Mouse (Mus musculus): ENCODE measurements around the gene Tex36. TPM values are rescaled to one million over a fixed set of nuclear protein-coding genes. Genes with fewer than 3 reads are reported as not detected.

Gene Tex36
- polyA plus RNA-seq, 1 experiment = not detected

GRCm38 (mm10) chr7:133604427-133605081, 2.6 kb upstream of the Tex36 start:
- Histone ChIP-seq H3K36me3 (ENCODE audit: control insufficient read depth, insufficient read depth, low read length, poor library complexity, severe bottlenecking) (no peaks in the 10 kb centered on the region), H3K27me3 (ENCODE audit: control insufficient read depth, insufficient read depth, low read length, poor library complexity, severe bottlenecking) (no peaks in the 10 kb centered on the region), H3K27ac (ENCODE audit: insufficient read depth, low read length) (no peak overlapping the region), H3K4me1 (ENCODE audit: control insufficient read depth, insufficient read depth, low read length) (peaks cover 2% of the 10 kb centered on the region), H3K9me3 (replicated peaks; ENCODE audit: control insufficient read depth, insufficient read depth, low read length, poor library complexity, severe bottlenecking) (no peaks in the 10 kb centered on the region), H3K9ac (ENCODE audit: low read depth, poor library complexity, severe bottlenecking) (no peak overlapping the region), H3K4me3 (ENCODE audit: low read depth, low read length) (no peak overlapping the region)
- TF ChIP-seq CTCF (IDR thresholded peaks at IDR 0.05; ENCODE audit: low read depth, low read length) (no peak), EP300 (IDR thresholded peaks at IDR 0.05; ENCODE audit: insufficient read depth, low read depth, low read length) (no peak), POLR2A (IDR thresholded peaks at IDR 0.05; ENCODE audit: insufficient read depth, low read length) (no peak)

- H3K9me3 ChIP-seq (replicated peaks; ENCODE audit: control insufficient read depth, insufficient read depth, low read length, poor library complexity, severe bottlenecking) = no peaks in the 10 kb centered on the region
- H3K4me3 ChIP-seq (ENCODE audit: low read depth, low read length) = no peak overlapping the region
- H3K27me3 ChIP-seq (ENCODE audit: control insufficient read depth, insufficient read depth, low read length, poor library complexity, severe bottlenecking) = no peaks in the 10 kb centered on the region
- H3K9ac ChIP-seq (ENCODE audit: low read depth, poor library complexity, severe bottlenecking) = no peak overlapping the region
- TF ChIP-seq CTCF (IDR thresholded peaks at IDR 0.05; ENCODE audit: low read depth, low read length) (no peak), EP300 (IDR thresholded peaks at IDR 0.05; ENCODE audit: insufficient read depth, low read depth, low read length) (no peak), POLR2A (IDR thresholded peaks at IDR 0.05; ENCODE audit: insufficient read depth, low read length) (no peak)
- H3K4me1 ChIP-seq (ENCODE audit: control insufficient read depth, insufficient read depth, low read length) = peaks cover 2% of the 10 kb centered on the region
- no peak overlapping the region for H3K27ac ChIP-seq (ENCODE audit: insufficient read depth, low read length)
- no peaks in the 10 kb centered on the region for H3K36me3 ChIP-seq (ENCODE audit: control insufficient read depth, insufficient read depth, low read length, poor library complexity, severe bottlenecking)
These were observed 1.2 kb upstream of the Tex36 start for GRCm38 (mm10) chr7:133603156-133603555.

- Histone ChIP-seq H3K9me3 (replicated peaks; ENCODE audit: control insufficient read depth, insufficient read depth, low read length, poor library complexity, severe bottlenecking) (no peaks in the 10 kb centered on the region), H3K27ac (ENCODE audit: insufficient read depth, low read length) (no peak overlapping the region), H3K27me3 (ENCODE audit: control insufficient read depth, insufficient read depth, low read length, poor library complexity, severe bottlenecking) (no peaks in the 10 kb centered on the region), H3K4me3 (ENCODE audit: low read depth, low read length) (no peak overlapping the region), H3K36me3 (ENCODE audit: control insufficient read depth, insufficient read depth, low read length, poor library complexity, severe bottlenecking) (no peaks in the 10 kb centered on the region), H3K9ac (ENCODE audit: low read depth, poor library complexity, severe bottlenecking) (no peak overlapping the region), H3K4me1 (ENCODE audit: control insufficient read depth, insufficient read depth, low read length) (peaks cover 2% of the 10 kb centered on the region)
- no peak for TF ChIP-seq CTCF (IDR thresholded peaks at IDR 0.05; ENCODE audit: low read depth, low read length)
- TF ChIP-seq EP300 (IDR thresholded peaks at IDR 0.05; ENCODE audit: insufficient read depth, low read depth, low read length) = no peak
- no peak for TF ChIP-seq POLR2A (IDR thresholded peaks at IDR 0.05; ENCODE audit: insufficient read depth, low read length)
These were observed 1.4 kb downstream of the Tex36 start for GRCm38 (mm10) chr7:133600558-133600957.

GRCm38 (mm10) chr7:133591750-133592149, 10.2 kb downstream of the Tex36 start:
- Histone ChIP-seq H3K4me1 (ENCODE audit: control insufficient read depth, insufficient read depth, low read length) (no peaks in the 10 kb centered on the region), H3K9me3 (replicated peaks; ENCODE audit: control insufficient read depth, insufficient read depth, low read length, poor library complexity, severe bottlenecking) (no peaks in the 10 kb centered on the region)

GRCm38 (mm10) chr7:133583216-133583615, 18.7 kb downstream of the Tex36 start:
- no peaks in the 10 kb centered on the region for H3K9me3 ChIP-seq (replicated peaks; ENCODE audit: control insufficient read depth, insufficient read depth, low read length, poor library complexity, severe bottlenecking)
- no peak overlapping the region for H3K4me3 ChIP-seq (ENCODE audit: low read depth, low read length)
- H3K4me1 ChIP-seq (ENCODE audit: control insufficient read depth, insufficient read depth, low read length) = peaks cover 2% of the 10 kb centered on the region
- H3K9ac ChIP-seq (ENCODE audit: low read depth, poor library complexity, severe bottlenecking) = no peak overlapping the region
- H3K27me3 ChIP-seq (ENCODE audit: control insufficient read depth, insufficient read depth, low read length, poor library complexity, severe bottlenecking) = no peaks in the 10 kb centered on the region
- TF ChIP-seq CTCF (IDR thresholded peaks at IDR 0.05; ENCODE audit: low read depth, low read length) = no peak
- no peak for TF ChIP-seq EP300 (IDR thresholded peaks at IDR 0.05; ENCODE audit: insufficient read depth, low read depth, low read length)
- no peak for TF ChIP-seq POLR2A (IDR thresholded peaks at IDR 0.05; ENCODE audit: insufficient read depth, low read length)
- no peaks in the 10 kb centered on the region for H3K36me3 ChIP-seq (ENCODE audit: control insufficient read depth, insufficient read depth, low read length, poor library complexity, severe bottlenecking)
- H3K27ac ChIP-seq (ENCODE audit: insufficient read depth, low read length) = no peak overlapping the region

More at GRCm38 (mm10) chr7:133591750-133592149, 10.2 kb downstream of the Tex36 start:
- Histone ChIP-seq H3K4me3 (ENCODE audit: low read depth, low read length) (no peak overlapping the region), H3K9ac (ENCODE audit: low read depth, poor library complexity, severe bottlenecking) (no peak overlapping the region), H3K27ac (ENCODE audit: insufficient read depth, low read length) (no peak overlapping the region), H3K27me3 (ENCODE audit: control insufficient read depth, insufficient read depth, low read length, poor library complexity, severe bottlenecking) (no peaks in the 10 kb centered on the region), H3K36me3 (ENCODE audit: control insufficient read depth, insufficient read depth, low read length, poor library complexity, severe bottlenecking) (no peaks in the 10 kb centered on the region)
- TF ChIP-seq EP300 (IDR thresholded peaks at IDR 0.05; ENCODE audit: insufficient read depth, low read depth, low read length) (no peak), POLR2A (IDR thresholded peaks at IDR 0.05; ENCODE audit: insufficient read depth, low read length) (no peak), CTCF (IDR thresholded peaks at IDR 0.05; ENCODE audit: low read depth, low read length) (no peak)

GRCm38 (mm10) chr7:133580296-133580640, 21.7 kb downstream of the Tex36 start:
- TF ChIP-seq EP300 (IDR thresholded peaks at IDR 0.05; ENCODE audit: insufficient read depth, low read depth, low read length) (no peak), POLR2A (IDR thresholded peaks at IDR 0.05; ENCODE audit: insufficient read depth, low read length) (no peak), CTCF (IDR thresholded peaks at IDR 0.05; ENCODE audit: low read depth, low read length) (no peak)
- H3K9me3 ChIP-seq (replicated peaks; ENCODE audit: control insufficient read depth, insufficient read depth, low read length, poor library complexity, severe bottlenecking) = no peaks in the 10 kb centered on the region
- H3K27ac ChIP-seq (ENCODE audit: insufficient read depth, low read length) = no peak overlapping the region
- H3K4me1 ChIP-seq (ENCODE audit: control insufficient read depth, insufficient read depth, low read length) = peaks cover 2% of the 10 kb centered on the region
- H3K36me3 ChIP-seq (ENCODE audit: control insufficient read depth, insufficient read depth, low read length, poor library complexity, severe bottlenecking) = no peaks in the 10 kb centered on the region
- no peak overlapping the region for H3K9ac ChIP-seq (ENCODE audit: low read depth, poor library complexity, severe bottlenecking)
- no peaks in the 10 kb centered on the region for H3K27me3 ChIP-seq (ENCODE audit: control insufficient read depth, insufficient read depth, low read length, poor library complexity, severe bottlenecking)
- no peak overlapping the region for H3K4me3 ChIP-seq (ENCODE audit: low read depth, low read length)

Measured in ES-Bruce4 (cell line).